Mouse (Mus musculus): ENCODE results near the gene Vmn2r25.
"Not testable (repeated sequence)": the region's sequence is repeated elsewhere in the genome, so short reads cannot be mapped to it uniquely, and the experiment has no call there.

Gene Vmn2r25

GRCm38 (mm10) chr6:123853363-123853762, at the start of gene Vmn2r25:
Gene Vmn2r25 (minus strand): TSS chr6:123853463.
- DNase-seq (ENCODE audit: low spot score) = not testable (repeated sequence)

GRCm38 (mm10) chr6:123819951-123820350, 33.3 kb downstream of the Vmn2r25 start:
- no peak for DNase-seq (ENCODE audit: low spot score)

GRCm38 (mm10) chr6:123810291-123810690, 43.0 kb downstream of the Vmn2r25 start:
- DNase-seq (ENCODE audit: low spot score) = not testable (repeated sequence)

GRCm38 (mm10) chr6:123793746-123794145, 59.5 kb downstream of the Vmn2r25 start:
- DNase-seq (ENCODE audit: low spot score) = no peak

GRCm38 (mm10) chr6:123784857-123785256, 68.4 kb downstream of the Vmn2r25 start:
- DNase-seq (ENCODE audit: low spot score) = no peak

GRCm38 (mm10) chr6:123778579-123778978, 74.7 kb downstream of the Vmn2r25 start, which contains the start of gene Vmn2r24:
Gene Vmn2r24 (plus strand): TSS chr6:123778879.
- DNase-seq (ENCODE audit: low spot score) = no peak
